Mouse (Mus musculus) heart, postnatal 0 days (tissue): ENCODE results near the gene Chat.

Experiments used
- CTCF ChIP-seq: IDR thresholded peaks from 2 replicates; pipeline ENCODE4 v1.5.1; 2016; ENCODE audit warnings: antibody characterized with exemption, control low read depth, low read depth
- EP300 ChIP-seq: IDR thresholded peaks from 2 replicates; pipeline ENCODE4 v1.6.1; 2016; ENCODE audit warnings: antibody characterized with exemption, low read depth

DNA sequence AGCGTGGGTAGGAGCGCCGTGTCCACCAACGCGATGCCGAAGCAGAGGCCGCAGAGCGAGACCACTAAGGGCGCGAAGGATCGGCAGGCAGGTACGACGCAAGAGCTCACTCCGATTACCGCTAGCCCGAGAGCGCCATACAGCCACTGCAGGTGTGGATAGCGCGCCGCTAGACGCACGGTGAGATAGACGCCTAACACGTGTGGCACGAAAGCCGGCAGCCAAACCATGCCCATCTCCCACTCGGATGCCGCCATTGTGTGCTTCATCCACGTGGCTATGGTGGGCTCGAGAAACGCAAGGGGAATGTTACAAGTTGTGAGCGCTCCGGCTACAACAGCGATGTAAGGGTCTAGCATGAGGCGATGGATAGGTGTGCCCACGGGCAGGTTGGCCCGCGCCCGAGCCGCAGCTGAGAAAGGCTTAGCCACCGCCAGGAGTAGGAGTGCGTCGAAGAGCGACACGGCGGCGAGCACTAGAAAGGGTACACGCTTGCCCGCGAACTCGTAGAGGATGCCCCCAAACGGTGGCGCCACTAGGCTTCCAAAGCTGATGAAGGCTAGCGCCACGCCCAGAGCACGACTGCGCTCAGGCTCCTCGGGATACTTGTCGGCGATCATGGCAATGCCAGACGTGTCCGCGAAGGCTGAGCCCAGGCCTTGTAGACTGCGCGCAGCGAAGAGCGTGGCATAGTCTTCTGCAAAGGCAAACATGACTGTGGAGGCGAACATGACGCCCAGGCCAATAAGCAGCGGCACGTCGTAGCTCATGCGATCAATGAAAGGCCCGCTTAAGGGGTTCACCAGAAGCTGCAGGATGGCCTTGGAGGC, 2.4 kb downstream of the Chat start:
- TF ChIP-seq CTCF, result no peak
- TF ChIP-seq EP300, result no peak
